Mouse (Mus musculus) heart, adult 2 months (tissue): ENCODE results near the gene Flot2.
"Not testable (repeated sequence)": the region's sequence is repeated elsewhere in the genome, so short reads cannot be mapped to it uniquely, and the experiment has no call there.

Experiments used
- CTCF ChIP-seq: fragments of 200-600 bp; IDR thresholded peaks from 2 replicates; pipeline ENCODE4 v1.8.1; 2022; ENCODE audit warnings: antibody characterized with exemption, mild to moderate bottlenecking, moderate library complexity
- POLR2A ChIP-seq: fragments of 200-500 bp; IDR thresholded peaks from 2 replicates; pipeline ENCODE4 v1.6.1; 2011; ENCODE audit warnings: mild to moderate bottlenecking, low read depth, low read length, control low read depth; ENCODE audit not compliant: insufficient read depth

- peak; percentile 28; the same call in 1 of the 2 replicates for TF ChIP-seq CTCF
- not testable (repeated sequence) for TF ChIP-seq POLR2A
These were observed 4.6 kb downstream of the Flot2 start for GRCm38 (mm10) chr11:78042290-78042870.
